Mouse (Mus musculus): Measurements from ENCODE around the gene Kcnk15. TPM values are rescaled to one million over a fixed set of nuclear protein-coding genes. Genes with fewer than 3 reads are reported as not detected.

Gene Kcnk15
- total RNA-seq (2022), result not detected

- no peak for DNase-seq
Measured at GRCm38 (mm10) chr2:163853461-163853901, at the start of gene Kcnk15. Gene Kcnk15 (plus strand): TSS chr2:163853651.

GRCm38 (mm10) chr2:163803838-163804237 is 49.6 kb upstream of the Kcnk15 start:
- no peak for DNase-seq

- no peak for DNase-seq
Measured at GRCm38 (mm10) chr2:163809166-163809565, 44.3 kb upstream of the Kcnk15 start.

GRCm38 (mm10) chr2:163809704-163810103 is 43.7 kb upstream of the Kcnk15 start:
- DNase-seq, result no peak

GRCm38 (mm10) chr2:163813077-163813476 is 40.4 kb upstream of the Kcnk15 start:
- DNase-seq, result no peak

- DNase-seq, result no peak
Measured at GRCm38 (mm10) chr2:163814739-163815465, 38.5 kb upstream of the Kcnk15 start.

GRCm38 (mm10) chr2:163820607-163821006 is 32.8 kb upstream of the Kcnk15 start, which contains the start of gene Ccn5:
Gene Ccn5 (plus strand): TSS chr2:163820861.
- DNase-seq, result peak; percentile 67

GRCm38 (mm10) chr2:163823248-163823647 is 30.2 kb upstream of the Kcnk15 start:
- no peak for DNase-seq

- DNase-seq, result no peak
Measured at GRCm38 (mm10) chr2:163823771-163824170, 29.7 kb upstream of the Kcnk15 start.

GRCm38 (mm10) chr2:163825861-163826260 is 27.6 kb upstream of the Kcnk15 start:
- DNase-seq, result no peak

- DNase-seq, result no peak
Measured at GRCm38 (mm10) chr2:163826494-163826893, 27.0 kb upstream of the Kcnk15 start.

GRCm38 (mm10) chr2:163831163-163831562 is 22.3 kb upstream of the Kcnk15 start:
- DNase-seq, result no peak

GRCm38 (mm10) chr2:163838043-163838442 is 15.4 kb upstream of the Kcnk15 start:
- DNase-seq, result peak; percentile 65

- peak; percentile 56 for DNase-seq
Measured at GRCm38 (mm10) chr2:163839519-163839918, 13.9 kb upstream of the Kcnk15 start.

- no peak for DNase-seq
Measured at GRCm38 (mm10) chr2:163842043-163842442, 11.4 kb upstream of the Kcnk15 start.

GRCm38 (mm10) chr2:163857233-163857632 is 3.8 kb downstream of the Kcnk15 start:
- no peak for DNase-seq

GRCm38 (mm10) chr2:163858254-163858947 is 5.0 kb downstream of the Kcnk15 start:
- no peak for DNase-seq

- DNase-seq, result no peak
Measured at GRCm38 (mm10) chr2:163865311-163865710, 11.9 kb downstream of the Kcnk15 start.

- DNase-seq, result no peak
Measured at GRCm38 (mm10) chr2:163866061-163866460, 12.6 kb downstream of the Kcnk15 start.

GRCm38 (mm10) chr2:163869783-163870182 is 16.3 kb downstream of the Kcnk15 start:
- DNase-seq, result no peak

GRCm38 (mm10) chr2:163871266-163871665 is 17.8 kb downstream of the Kcnk15 start:
- DNase-seq, result no peak

GRCm38 (mm10) chr2:163871906-163872305 is 18.5 kb downstream of the Kcnk15 start:
- no peak for DNase-seq

- DNase-seq, result no peak
Measured at GRCm38 (mm10) chr2:163874877-163875276, 21.4 kb downstream of the Kcnk15 start.

- no peak for DNase-seq
Measured at GRCm38 (mm10) chr2:163875484-163875883, 22.0 kb downstream of the Kcnk15 start.
